Mouse (Mus musculus): ENCODE measurements around the gene Ccdc155.
"Not testable (repeated sequence)": the region's sequence is repeated elsewhere in the genome, so short reads cannot be mapped to it uniquely, and the experiment has no call there.

The Ccdc155 gene

GRCm38 (mm10) chr7:45163735-45164490 lies 40.8 kb downstream of the Ccdc155 start, which contains the start of gene Slc17a7:
Gene Slc17a7, plus strand, starts transcription at chr7:45163949.
- no peak for DNase-seq (ENCODE audit: low spot score)

GRCm38 (mm10) chr7:45162996-45163615 lies 41.6 kb downstream of the Ccdc155 start:
- DNase-seq (ENCODE audit: low spot score): no peak

GRCm38 (mm10) chr7:45162551-45162950 lies 42.1 kb downstream of the Ccdc155 start:
- no peak for DNase-seq (ENCODE audit: low spot score)

GRCm38 (mm10) chr7:45161612-45162473 lies 42.8 kb downstream of the Ccdc155 start:
- peak; percentile 89 for DNase-seq (ENCODE audit: low spot score)

GRCm38 (mm10) chr7:45160866-45161265 lies 43.8 kb downstream of the Ccdc155 start:
- DNase-seq (ENCODE audit: low spot score): no peak

GRCm38 (mm10) chr7:45160316-45160800 lies 44.3 kb downstream of the Ccdc155 start:
- DNase-seq (ENCODE audit: low spot score): no peak

- DNase-seq (ENCODE audit: low spot score): no peak
These were observed 45.7 kb downstream of the Ccdc155 start for GRCm38 (mm10) chr7:45158991-45159390.

GRCm38 (mm10) chr7:45157459-45157858 lies 47.2 kb downstream of the Ccdc155 start:
- no peak for DNase-seq (ENCODE audit: low spot score)

- no peak for DNase-seq (ENCODE audit: low spot score)
These were observed 48.5 kb downstream of the Ccdc155 start for GRCm38 (mm10) chr7:45156206-45156605.

GRCm38 (mm10) chr7:45155590-45155989 lies 49.1 kb downstream of the Ccdc155 start:
- no peak for DNase-seq (ENCODE audit: low spot score)

GRCm38 (mm10) chr7:45154993-45155514 lies 49.6 kb downstream of the Ccdc155 start:
- DNase-seq (ENCODE audit: low spot score): no peak

- DNase-seq (ENCODE audit: low spot score): peak; percentile 97
These were observed 50.3 kb downstream of the Ccdc155 start, which contains the start of the genes Pih1d1 and Aldh16a1 for GRCm38 (mm10) chr7:45154096-45154992. Gene Pih1d1, plus strand, starts transcription at chr7:45154303. Gene Aldh16a1, minus strand, starts transcription at chr7:45154584.

GRCm38 (mm10) chr7:45153586-45153985 lies 51.1 kb downstream of the Ccdc155 start:
- DNase-seq (ENCODE audit: low spot score): no peak

GRCm38 (mm10) chr7:45153052-45153451 lies 51.6 kb downstream of the Ccdc155 start:
- not testable (repeated sequence) for DNase-seq (ENCODE audit: low spot score)

- DNase-seq (ENCODE audit: low spot score): no peak
These were observed 53.4 kb downstream of the Ccdc155 start for GRCm38 (mm10) chr7:45151303-45151702.

- no peak for DNase-seq (ENCODE audit: low spot score)
These were observed 54.4 kb downstream of the Ccdc155 start for GRCm38 (mm10) chr7:45150321-45150720.

- DNase-seq (ENCODE audit: low spot score): no peak
These were observed 55.1 kb downstream of the Ccdc155 start for GRCm38 (mm10) chr7:45149545-45149944.

- DNase-seq (ENCODE audit: low spot score): peak; percentile 35
These were observed 56.1 kb downstream of the Ccdc155 start for GRCm38 (mm10) chr7:45148534-45149098.

- DNase-seq (ENCODE audit: low spot score): peak; percentile 63
These were observed 56.8 kb downstream of the Ccdc155 start for GRCm38 (mm10) chr7:45147899-45148298.

- DNase-seq (ENCODE audit: low spot score): no peak
These were observed 57.4 kb downstream of the Ccdc155 start for GRCm38 (mm10) chr7:45147267-45147666.

- no peak for DNase-seq (ENCODE audit: low spot score)
These were observed 59.2 kb downstream of the Ccdc155 start for GRCm38 (mm10) chr7:45145460-45145859.
